In the genomic region with DNA sequence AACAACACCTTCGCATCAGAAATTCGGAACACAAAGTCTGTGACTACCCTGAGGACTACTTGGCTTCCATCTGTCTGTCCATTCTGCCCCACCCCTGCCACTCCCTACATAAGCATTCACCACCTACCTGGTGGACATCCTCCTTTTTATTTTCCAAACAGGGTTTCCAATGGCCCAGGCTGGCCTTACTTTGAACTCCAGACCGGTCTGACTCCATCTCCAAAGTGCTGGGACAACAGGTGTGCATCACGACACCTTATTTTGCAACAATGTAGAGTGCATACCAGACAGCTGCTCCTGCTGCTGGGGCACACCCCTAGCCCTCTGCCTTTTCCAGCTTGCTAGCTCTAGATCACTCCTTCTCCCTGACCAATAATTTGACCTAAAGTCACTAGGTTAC, we compare ENCODE assay signal across 14 mouse cellular contexts.
"Had no signal": no experiment of that assay in that cellular context is flagged by ENCODE, and none has a peak within 500 bp of the region (broad histone marks: within the 10 kb centered on the region; RNA-seq: fewer than 3 reads in every experiment).

No protein-coding gene starts in this region.

- H3K36me3 ChIP-seq: kidney, embryonic 15.5 days; limb, embryonic 13.5 days; midbrain, embryonic 10.5 days; neural tube, embryonic 15.5 days had no signal

- ATAC-seq: intestine, embryonic 16.5 days; lung, postnatal 0 days had no signal

- H3K4me2 ChIP-seq: kidney, embryonic 15.5 days; limb, embryonic 13.5 days; neural tube, embryonic 15.5 days had no signal

- DNase-seq: kidney, adult 2 months; kidney, postnatal 14 days; left cerebral cortex, postnatal 4 days; lung, adult 18-20 months; lung, postnatal 4 days; midbrain, embryonic 14.5 days; thymus, postnatal 4 days had no signal

- H3K9me3 ChIP-seq: kidney, embryonic 15.5 days; limb, embryonic 13.5 days; midbrain, embryonic 10.5 days; neural tube, embryonic 15.5 days had no signal

- H3K9ac ChIP-seq: kidney, embryonic 15.5 days; limb, embryonic 13.5 days; neural tube, embryonic 15.5 days had no signal

- H3K27ac ChIP-seq: kidney, embryonic 15.5 days; limb, embryonic 13.5 days; midbrain, embryonic 10.5 days; neural tube, embryonic 15.5 days had no signal

- H3K4me3 ChIP-seq: kidney, embryonic 15.5 days; limb, embryonic 13.5 days; midbrain, embryonic 10.5 days; myocyte; neural tube, embryonic 15.5 days had no signal
